Comparison of ENCODE assay signal across 27 mouse cellular contexts in the genomic region with DNA sequence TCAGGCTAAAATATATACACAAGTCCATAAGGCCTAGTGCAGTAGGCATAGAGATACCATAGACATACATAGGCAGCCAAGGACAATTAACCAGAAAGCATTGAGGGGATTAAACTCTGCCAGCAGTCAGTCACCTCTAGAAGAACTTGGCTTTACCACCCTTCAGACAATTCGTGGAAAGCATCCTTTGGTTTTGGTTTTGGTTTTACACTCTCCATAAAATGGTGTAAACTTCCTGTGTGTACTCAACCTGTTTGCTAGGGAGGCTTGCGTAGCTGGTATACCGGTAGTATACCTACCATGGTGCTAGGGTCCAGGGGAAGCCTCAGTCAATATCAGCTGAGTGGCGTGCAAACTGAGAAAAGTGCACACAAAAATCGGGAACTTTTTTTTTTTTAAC.
A peak's percentile ranks its signal among the peaks of the same experiment; 100 is the strongest.
DNase-seq lines count a peak whose midpoint lies in the region; ATAC-seq and TF ChIP-seq lines count a peak whose summit lies in the region.
"Had no signal": no experiment of that assay in that cellular context is flagged by ENCODE, and none has a peak within 500 bp of the region (broad histone marks: within the 10 kb centered on the region; RNA-seq: fewer than 3 reads in every experiment).

No protein-coding gene starts in this region.

- no peak for TF ChIP-seq POLR2A in CH12.LX (IDR thresholded peaks at IDR 0.05; ENCODE audit: low read depth, low read length)

- no peak for TF ChIP-seq RAD21 in CH12.LX (IDR thresholded peaks at IDR 0.05; ENCODE audit: low read depth, low read length)

- no peak overlapping the region for H3K9ac ChIP-seq in CH12.LX (ENCODE audit: insufficient read depth, low read depth)
- H3K9ac ChIP-seq: embryonic facial prominence, embryonic 12.5 days; embryonic facial prominence, embryonic 15.5 days; forebrain, postnatal 0 days; hindbrain, embryonic 13.5 days had no signal

- no peak overlapping the region for H3K27ac ChIP-seq in CH12.LX (ENCODE audit: insufficient read depth, low read depth)
- no peak overlapping the region for H3K27ac ChIP-seq in gastrocnemius, adult 2 months
- H3K27ac ChIP-seq: embryonic facial prominence, embryonic 12.5 days; embryonic facial prominence, embryonic 15.5 days; heart, adult 2 months; heart, embryonic 10.5 days; hindbrain, embryonic 10.5 days; hindbrain, embryonic 13.5 days had no signal

- dilution Hi-C loops in CH12.LX (cut with MboI; ENCODE audit: extremely low pct_ligation_motif_present, extremely low pct_unique_long_range_greater_than_20kb, low sequenced_read_pairs), result no loop called here

- no peak for TF ChIP-seq CTCF in CH12.LX (conservative IDR thresholded peaks at IDR 0.05 in 1 of 2, IDR thresholded peaks at IDR 0.05 in 1 of 2; ENCODE audit: low read depth in 2 of 2, low read length in 2 of 2)
- TF ChIP-seq CTCF in gastrocnemius, adult 2 months (IDR thresholded peaks at IDR 0.05), result no peak

- DNase-seq in A20 (ENCODE audit: low read depth, low spot score) (peak; percentile 29), CH12.LX (ENCODE audit: extremely low read depth) (no peak)
- DNase-seq in CD4-positive helper T cell, adult 2 months (ENCODE audit: low read depth, low spot score), result peak; percentile 45
- peak; percentile 58 for DNase-seq in induced T-regulatory cell, adult 2 months (ENCODE audit: low read depth)
- no peak for DNase-seq in gastrocnemius, adult 2 months
- DNase-seq in cerebellum, postnatal 36 days, result no peak
- DNase-seq in adrenal gland, postnatal 10 days, result no peak
- DNase-seq: adrenal gland, adult 8-10 months; adrenal gland, postnatal 36 days; cerebellum, adult 18-20 months; cerebellum, adult 9-10 months; cerebellum, postnatal 14 days; forebrain, postnatal 0 days; gastrocnemius, postnatal 10 days; gastrocnemius, postnatal 36 days; heart, adult 2 months; kidney, adult 11 months had no signal

- no peak for ATAC-seq in megakaryocyte, adult 5-6 weeks (ENCODE audit: poor library complexity, severe bottlenecking)
- ATAC-seq: forebrain, embryonic 14.5 days; forebrain, postnatal 0 days; hindbrain, embryonic 16.5 days; Patski had no signal

- H3K4me2 ChIP-seq in CH12.LX (ENCODE audit: insufficient read depth, low read depth, poor library complexity, severe bottlenecking), result peak overlapping the region; percentile 62; the same call in 1 of the 2 replicates
- H3K4me2 ChIP-seq: embryonic facial prominence, embryonic 12.5 days; embryonic facial prominence, embryonic 15.5 days; hindbrain, embryonic 13.5 days had no signal

- H3K9me3 ChIP-seq in CH12.LX (replicated peaks; ENCODE audit: low read length), result no peaks in the 10 kb centered on the region
- H3K9me3 ChIP-seq: embryonic facial prominence, embryonic 12.5 days; embryonic facial prominence, embryonic 15.5 days; heart, embryonic 10.5 days; hindbrain, embryonic 10.5 days; hindbrain, embryonic 13.5 days had no signal

- no peak overlapping the region for H3K4me3 ChIP-seq in CH12.LX (replicated peaks in 1 of 3; ENCODE audit: low read depth in 2 of 3, low read length in 2 of 3, poor library complexity in 1 of 3)
- no peak overlapping the region for H3K4me3 ChIP-seq in gastrocnemius, adult 2 months
- H3K4me3 ChIP-seq: embryonic facial prominence, embryonic 12.5 days; embryonic facial prominence, embryonic 15.5 days; heart, adult 2 months; heart, embryonic 10.5 days; hindbrain, embryonic 10.5 days; hindbrain, embryonic 13.5 days had no signal

- no peaks in the 10 kb centered on the region for H3K36me3 ChIP-seq in CH12.LX (replicated peaks in 1 of 2; ENCODE audit: control insufficient read depth in 1 of 2, insufficient read depth in 1 of 2, low read length in 1 of 2)
- H3K36me3 ChIP-seq: embryonic facial prominence, embryonic 12.5 days; embryonic facial prominence, embryonic 15.5 days; G1E; heart, embryonic 10.5 days; hindbrain, embryonic 10.5 days; hindbrain, embryonic 13.5 days had no signal

- no peaks in the 10 kb centered on the region for H3K79me2 ChIP-seq in CH12.LX (replicated peaks; ENCODE audit: control insufficient read depth, extremely low read depth, insufficient read depth, poor library complexity, severe bottlenecking)

- H3K4me1 ChIP-seq in CH12.LX (ENCODE audit: control insufficient read depth in 1 of 2, insufficient read depth in 2 of 2), result peaks cover 0 to 6% of the 10 kb centered on the region in 2 experiments; a peak in 2 of 4 replicates

- no peaks in the 10 kb centered on the region for H3K27me3 ChIP-seq in CH12.LX (replicated peaks)
- H3K27me3 ChIP-seq: embryonic facial prominence, embryonic 12.5 days; embryonic facial prominence, embryonic 15.5 days; hindbrain, embryonic 13.5 days; Patski had no signal

- TF ChIP-seq EP300 in CH12.LX (IDR thresholded peaks at IDR 0.05; ENCODE audit: low read length), result no peak

- intact Hi-C loops in gastrocnemius, adult 2 months (cut with DNase I), result no loop called here

- in situ Hi-C loops in CH12.LX (cut with MboI; ENCODE audit: low pct_ligation_motif_present, low pct_unique_long_range_greater_than_20kb, low sequenced_read_pairs), result no loop called here

TF ChIP-seq in CH12.LX, 34 proteins besides CTCF, POLR2A, EP300 and RAD21:
- TF ChIP-seq HCFC1 (IDR thresholded peaks at IDR 0.05; ENCODE audit: low read depth, low read length) (no peak), SMC3 (IDR thresholded peaks at IDR 0.05; ENCODE audit: low read depth, low read length) (no peak), MEF2A (IDR thresholded peaks at IDR 0.05; ENCODE audit: borderline replicate concordance, low read depth, low read length) (no peak), RCOR1 (conservative IDR thresholded peaks at IDR 0.05; ENCODE audit: low read depth, low read length) (no peak), NRF1 (IDR thresholded peaks at IDR 0.05; ENCODE audit: low read depth, low read length) (no peak), UBTF (IDR thresholded peaks at IDR 0.05; ENCODE audit: low read depth, low read length) (no peak), IRF4 (IDR thresholded peaks at IDR 0.05; ENCODE audit: low read depth, low read length) (no peak), ZC3H11A (IDR thresholded peaks at IDR 0.05; ENCODE audit: low read depth, low read length) (no peak), ZNF384 (IDR thresholded peaks at IDR 0.05; ENCODE audit: low read depth, low read length) (no peak)

Comparison
In these comparisons a context has a peak if more than half of its experiments do, and no peak if none do; other contexts are left out.
1. DNase-seq: peak in A20 (single experiment), CD4-positive helper T cell, adult 2 months (single experiment) and induced T-regulatory cell, adult 2 months (single experiment); none in CH12.LX (single experiment), gastrocnemius, adult 2 months (single experiment), cerebellum, postnatal 36 days (0 of 2) and adrenal gland, postnatal 10 days (single experiment).